Mouse (Mus musculus) activated CD4-positive, CD25-positive, alpha-beta regulatory T cell, adult 4 months (primary cell): ENCODE data around the gene Ap2b1. TPM values are rescaled to one million over a fixed set of nuclear protein-coding genes. Genes with fewer than 3 reads are reported as not detected.

Experiments
- ATAC-seq: one replicate; pipeline ENCODE4 v1.8.0; 2017
- polyA plus RNA-seq, 2 experiments: library from polyadenylated mRNA; unstranded; fragments of 100-300 nt; shearing (Covaris generic); gene quantifications; one replicate each; pipeline ENCODE4 v1.2.1; 2017

The Ap2b1 gene
- polyA plus RNA-seq, 2 experiments from 2014 or later: 51.1 to 58.1 TPM

GRCm38 (mm10) chr11:83445001-83445400 lies 146.2 kb downstream of the Ap2b1 start:
- no peak for ATAC-seq

- no peak for ATAC-seq
Observed at GRCm38 (mm10) chr11:83447612-83448011, 148.8 kb downstream of the Ap2b1 start.

GRCm38 (mm10) chr11:83448021-83448926 lies 149.4 kb downstream of the Ap2b1 start:
- ATAC-seq: no peak

GRCm38 (mm10) chr11:83448927-83449236 lies 150.1 kb downstream of the Ap2b1 start:
- no peak for ATAC-seq

- ATAC-seq: no peak
Observed at GRCm38 (mm10) chr11:83449298-83449697, 150.5 kb downstream of the Ap2b1 start.

GRCm38 (mm10) chr11:83450550-83450949 lies 151.7 kb downstream of the Ap2b1 start:
- no peak for ATAC-seq

- ATAC-seq: no peak
Observed at GRCm38 (mm10) chr11:83451281-83451680, 152.5 kb downstream of the Ap2b1 start.

GRCm38 (mm10) chr11:83454548-83454947 lies 155.7 kb downstream of the Ap2b1 start:
- ATAC-seq: no peak

Other genes with a start within 250 kb of the Ap2b1 start
- 100 to 1,000 TPM; 893 to 932 TPM for gene Slfn2, start 233.9 kb upstream of the Ap2b1 start, polyA plus RNA-seq
- 100 to 1,000 TPM; 280 to 284 TPM for gene Slfn1, start 182.2 kb upstream of the Ap2b1 start, polyA plus RNA-seq
- gene Slfn4, start 123.8 kb upstream of the Ap2b1 start, polyA plus RNA-seq: under 1 TPM; 0.19 to 0.44 TPM
- gene Slfn3, start 107.7 kb upstream of the Ap2b1 start, polyA plus RNA-seq: 1 to 10 TPM; 4.1 to 4.6 TPM
- not detected for gene Slfn14, start 12.3 kb upstream of the Ap2b1 start, polyA plus RNA-seq
- 10 to 100 TPM; 12.2 to 16.4 TPM for gene Pex12, start 3.6 kb downstream of the Ap2b1 start, polyA plus RNA-seq
- gene Rasl10b, start 110.1 kb downstream of the Ap2b1 start, polyA plus RNA-seq: not detected
- not detected for gene Gas2l2, start 130.4 kb downstream of the Ap2b1 start, polyA plus RNA-seq
- under 1 TPM; 0.71 to 0.92 TPM for gene 1700020L24Rik, start 138.7 kb downstream of the Ap2b1 start, polyA plus RNA-seq
- not detected for gene Mmp28, start 164.0 kb downstream of the Ap2b1 start, polyA plus RNA-seq
- 10 to 100 TPM; 10.8 to 12.5 TPM for gene Taf15, start 174.1 kb downstream of the Ap2b1 start, polyA plus RNA-seq
- under 1 TPM; 0.25 to 0.46 TPM for gene Heatr9, start 223.2 kb downstream of the Ap2b1 start, polyA plus RNA-seq
- gene Ccl5, start 231.5 kb downstream of the Ap2b1 start, polyA plus RNA-seq: 100 to 1,000 TPM; 462 to 551 TPM